Mouse (Mus musculus) CH12.LX (cell line): Measurements from ENCODE around the gene B430306N03Rik.

Experiments
- CHD1 ChIP-seq: IDR thresholded peaks from 2 replicates; pipeline ENCODE4 v1.6.1; 2012; ENCODE audit warnings: low read depth, low read length, improper control_type of control experiment, inconsistent platforms
- CHD2 ChIP-seq: IDR thresholded peaks from 2 replicates; pipeline ENCODE4 v1.6.1; 2011; ENCODE audit warnings: low read length, improper control_type of control experiment
- CTCF ChIP-seq, 2 experiments: IDR thresholded peaks in 1 of 2; conservative IDR thresholded peaks in 1 of 2; 2 replicates each; pipeline ENCODE4 v1.5.1; 2011 to 2012; ENCODE audit warnings: low read depth in 2 of 2, low read length in 2 of 2, improper control_type of control experiment in 1 of 2, inconsistent platforms in 1 of 2, mild to moderate bottlenecking in 1 of 2, moderate library complexity in 1 of 2
- EP300 ChIP-seq: IDR thresholded peaks from 2 replicates; pipeline ENCODE4 v1.6.1; 2011; ENCODE audit warnings: low read length, improper control_type of control experiment
- MAFK ChIP-seq: IDR thresholded peaks from 2 replicates; pipeline ENCODE4 v1.6.1; 2011; ENCODE audit warnings: low read length, improper control_type of control experiment; ENCODE audit not compliant: insufficient replicate concordance
- MEF2A ChIP-seq: IDR thresholded peaks from 2 replicates; pipeline ENCODE4 v1.6.1; 2014; ENCODE audit warnings: low read depth, mild to moderate bottlenecking, inconsistent platforms, low read length, improper control_type of control experiment, borderline replicate concordance
- POLR2A ChIP-seq: IDR thresholded peaks from 2 replicates; pipeline ENCODE4 v1.6.1; 2011; ENCODE audit warnings: low read depth, mild to moderate bottlenecking, improper control_type of control experiment, low read length
- SIN3A ChIP-seq: IDR thresholded peaks from 2 replicates; pipeline ENCODE4 v1.6.1; 2012; ENCODE audit warnings: low read length, improper control_type of control experiment, inconsistent platforms
- TBP ChIP-seq: conservative IDR thresholded peaks from 2 replicates; pipeline ENCODE4 v1.6.1; 2011; ENCODE audit warnings: low read depth, low read length, improper control_type of control experiment
- USF1 ChIP-seq: IDR thresholded peaks from 2 replicates; pipeline ENCODE4 v1.6.1; 2014; ENCODE audit warnings: low read depth, mild to moderate bottlenecking, inconsistent platforms, low read length, improper control_type of control experiment
- ZC3H11A ChIP-seq: IDR thresholded peaks from 2 replicates; pipeline ENCODE4 v1.6.1; 2012; ENCODE audit warnings: low read depth, mild to moderate bottlenecking, inconsistent platforms, low read length, improper control_type of control experiment
- ZKSCAN1 ChIP-seq: IDR thresholded peaks from 2 replicates; pipeline ENCODE4 v1.6.1; 2012; ENCODE audit warnings: low read depth, inconsistent platforms, low read length, improper control_type of control experiment, borderline replicate concordance

GRCm38 (mm10) chr17:48334186-48334585 is 18.2 kb downstream of the B430306N03Rik start:
- no peak for TF ChIP-seq CTCF (conservative IDR thresholded peaks at IDR 0.05 in 1 of 2, IDR thresholded peaks at IDR 0.05 in 1 of 2; ENCODE audit: low read depth in 2 of 2, low read length in 2 of 2)
- TF ChIP-seq USF1 = no peak
- TF ChIP-seq POLR2A = no peak
- no peak for TF ChIP-seq TBP
- TF ChIP-seq MEF2A = no peak
- no peak for TF ChIP-seq SIN3A
- TF ChIP-seq ZC3H11A = no peak
- no peak for TF ChIP-seq CHD2
- no peak for TF ChIP-seq CHD1
- no peak for TF ChIP-seq ZKSCAN1
- no peak for TF ChIP-seq MAFK
- TF ChIP-seq EP300 = no peak
